Mouse (Mus musculus) embryonic fibroblast, embryonic 13.5 days (primary cell): ENCODE results near the gene Robo1.

Source experiments
- CTCF ChIP-seq: IDR thresholded peaks from 2 replicates; pipeline ENCODE4 v1.5.1; 2011; ENCODE audit warnings: mild to moderate bottlenecking, control low read depth, low read length, moderate library complexity, borderline replicate concordance; ENCODE audit not compliant: insufficient read depth
- POLR2A ChIP-seq: IDR thresholded peaks from 2 replicates; pipeline ENCODE4 v1.6.1; 2011; ENCODE audit warnings: low read depth, mild to moderate bottlenecking, control low read depth, low read length, moderate library complexity

DNA sequence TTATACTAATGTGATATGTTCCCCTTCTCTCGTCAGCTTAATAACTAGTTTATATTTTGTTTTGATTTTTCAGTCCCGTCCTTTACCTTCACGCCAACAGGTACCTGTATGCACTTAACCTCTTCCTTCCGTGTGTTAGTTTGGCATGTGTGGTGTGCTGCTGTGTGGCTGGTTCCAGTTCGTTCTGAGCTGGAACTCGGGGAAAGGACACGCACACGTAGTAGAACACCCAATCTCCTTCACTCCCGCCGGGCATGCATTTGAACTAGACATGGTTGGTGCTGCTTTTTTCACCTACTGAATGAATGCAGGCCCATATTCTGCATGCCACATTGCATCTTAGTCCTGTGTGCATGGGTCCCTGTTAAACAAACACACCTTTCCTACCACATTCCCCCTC, 685.5 kb downstream of the Robo1 start:
- no peak for TF ChIP-seq CTCF
- no peak for TF ChIP-seq POLR2A
